Mouse (Mus musculus): ENCODE data around the gene Tas2r134.

The Tas2r134 gene

DNA sequence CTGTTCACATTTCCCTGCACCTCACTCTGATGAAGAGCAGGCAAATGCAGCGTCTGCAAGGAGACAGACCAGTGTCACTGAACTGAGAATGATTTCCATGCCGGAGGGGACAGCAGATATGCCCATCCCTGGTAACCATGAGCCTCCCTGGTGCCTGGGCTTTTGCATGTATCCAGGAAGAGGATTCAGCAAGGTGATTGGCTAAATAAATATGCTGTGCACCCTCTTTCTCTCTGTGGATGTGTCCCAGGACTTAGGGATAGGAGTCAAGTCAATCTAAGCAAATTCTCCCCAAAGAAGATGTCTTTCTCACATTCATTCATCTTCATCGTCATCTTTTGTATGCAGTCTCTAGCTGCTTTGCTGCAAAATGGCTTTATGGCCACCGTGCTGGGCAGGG lies at the start of gene Tas2r134:
Tas2r134 (plus strand) TSS at position 301 of the 400 bp plus-strand sequence.
- no peak for DNase-seq (ENCODE audit: low spot score)

DNA sequence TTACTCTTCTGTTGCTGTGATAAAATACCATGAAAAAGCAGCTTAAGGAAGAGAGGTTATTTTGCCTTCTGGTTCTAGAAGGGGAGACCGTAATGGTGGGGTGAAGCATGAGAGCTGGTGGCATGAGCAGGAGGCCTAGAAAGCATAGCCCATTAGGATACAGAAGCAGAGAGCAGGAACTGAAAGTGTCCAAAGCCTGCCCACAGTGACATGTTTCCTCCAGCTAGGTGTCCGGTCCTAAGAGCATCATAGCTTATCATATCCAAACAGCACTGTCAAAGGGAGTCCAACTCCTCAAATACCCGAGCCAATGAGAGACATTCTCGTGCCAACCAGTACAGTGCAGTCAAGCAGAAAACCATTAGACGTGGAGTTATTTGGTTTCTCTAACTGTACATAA lies 47.5 kb upstream of the Tas2r134 start:
- DNase-seq (ENCODE audit: low spot score), result no peak

DNA sequence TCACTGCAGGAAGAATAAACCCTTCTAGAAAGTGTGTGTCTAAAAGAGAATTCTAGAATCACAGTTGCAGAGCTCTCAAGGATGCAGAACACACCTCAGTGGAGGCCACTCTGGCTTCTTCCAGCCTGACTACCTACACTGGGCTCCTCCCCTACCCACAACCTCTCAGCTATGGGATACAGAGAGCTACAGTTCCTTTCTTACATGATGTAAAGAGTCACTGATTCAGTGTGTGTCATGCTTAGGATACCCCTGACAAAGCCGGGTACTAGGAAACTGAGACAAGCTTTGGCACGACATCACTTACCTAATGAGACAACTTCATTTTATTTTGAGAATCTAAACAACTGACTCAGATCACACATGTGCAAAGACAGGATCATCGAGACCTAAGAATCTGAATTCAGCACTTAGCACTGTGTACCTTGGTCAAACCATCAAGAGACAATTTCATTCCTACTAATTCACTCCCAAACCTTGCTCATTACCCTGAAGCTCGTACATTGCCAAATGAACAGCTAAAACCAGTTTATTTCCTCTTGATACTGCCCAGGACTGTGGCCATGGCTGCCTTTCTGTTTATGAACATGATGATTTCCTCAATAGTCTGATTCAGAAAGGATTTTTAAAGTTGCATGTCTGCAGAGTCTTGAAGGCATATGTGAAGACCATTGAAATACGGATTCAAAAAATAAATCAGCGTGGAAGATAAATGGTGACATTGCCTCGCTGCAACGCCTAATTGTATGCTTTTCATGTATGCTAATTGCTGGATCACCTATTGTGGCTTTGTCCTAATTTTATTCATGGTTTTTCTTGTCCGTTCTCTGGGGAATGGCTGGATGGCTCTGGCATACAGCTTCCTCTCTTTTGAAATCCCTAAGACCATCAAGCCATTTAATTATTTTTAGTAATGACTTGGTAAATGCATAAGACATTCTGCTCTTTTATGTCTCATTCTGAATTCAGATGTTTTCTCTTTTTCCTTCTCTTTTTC lies 43.0 kb upstream of the Tas2r134 start:
- DNase-seq (ENCODE audit: low spot score), result no peak

DNA sequence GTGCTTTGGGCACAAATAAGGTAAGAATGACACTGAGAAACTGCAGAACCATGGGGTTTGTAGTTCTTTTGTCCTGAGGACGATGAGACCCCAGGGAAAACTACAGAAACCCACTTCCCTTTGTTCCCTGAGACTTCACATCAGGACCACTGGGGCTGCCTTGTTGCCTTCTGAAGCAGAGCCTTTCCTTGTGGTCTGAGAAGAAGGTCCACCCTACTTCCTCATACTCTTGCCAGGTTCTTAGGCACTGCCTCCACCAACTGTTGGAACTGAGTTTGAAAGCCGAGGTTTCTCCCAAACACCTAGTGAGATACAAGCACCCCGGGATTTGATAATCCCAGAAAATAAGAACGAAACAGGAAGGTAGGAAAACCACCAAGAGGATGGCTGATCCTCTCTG lies 39.0 kb upstream of the Tas2r134 start:
- no peak for DNase-seq (ENCODE audit: low spot score)

DNA sequence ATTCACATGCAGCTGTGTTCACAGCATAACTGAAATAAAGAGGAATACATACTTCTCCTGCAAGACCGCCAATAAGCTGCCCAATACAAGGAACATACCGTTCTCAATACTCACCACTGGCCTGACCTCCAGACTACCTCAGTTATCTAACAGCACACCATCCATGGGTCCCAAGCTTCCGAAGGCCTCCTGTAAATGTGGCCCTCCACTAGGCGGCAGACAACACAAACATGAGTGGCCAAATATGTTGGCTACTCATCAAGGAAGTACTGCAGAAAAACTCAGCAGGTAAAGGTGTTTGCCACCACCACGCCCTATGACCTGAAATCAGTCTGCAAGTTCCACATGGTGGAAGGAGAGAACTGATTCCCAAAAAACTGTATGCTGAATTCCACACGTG lies 38.4 kb upstream of the Tas2r134 start:
- DNase-seq (ENCODE audit: low spot score), result no peak

DNA sequence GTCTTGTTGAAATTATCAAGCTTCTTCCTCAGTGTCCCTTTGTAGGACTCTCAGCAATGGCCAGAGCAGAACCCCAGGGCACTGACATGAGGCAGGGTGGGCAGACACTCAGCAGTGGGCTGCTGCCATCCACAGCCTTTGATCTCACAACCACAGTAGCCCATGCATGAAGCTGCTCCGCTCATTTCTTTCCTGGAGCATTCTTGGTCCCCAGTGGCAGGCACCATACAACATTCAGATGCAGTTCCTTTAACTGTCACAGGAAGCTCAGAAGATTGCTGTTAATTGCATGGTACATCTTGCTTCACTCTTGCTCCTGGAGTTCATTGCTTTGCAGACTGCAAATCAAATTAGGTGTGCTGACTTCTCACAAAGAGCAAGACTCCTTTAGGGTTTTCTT lies 37.7 kb upstream of the Tas2r134 start:
- DNase-seq (ENCODE audit: low spot score), result no peak

DNA sequence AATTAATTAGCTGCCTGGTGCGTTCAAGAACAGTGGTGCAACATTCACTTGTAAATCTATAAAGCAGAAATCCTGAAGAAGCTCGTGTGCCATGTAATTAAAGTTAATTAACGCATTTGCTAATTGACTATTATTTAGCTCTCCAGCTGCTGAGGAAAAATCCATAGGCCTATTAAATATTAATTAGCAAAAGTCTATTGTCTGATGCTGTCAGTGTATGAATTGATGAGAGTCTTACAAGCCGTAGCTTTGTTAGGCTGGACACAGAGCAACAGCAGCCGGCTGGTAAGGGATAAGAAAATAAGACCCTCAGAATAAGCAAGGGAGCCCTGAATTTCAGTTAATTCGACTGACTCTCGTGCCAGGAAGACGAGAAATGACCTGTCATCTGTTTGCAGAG lies 37.0 kb upstream of the Tas2r134 start:
- no peak for DNase-seq (ENCODE audit: low spot score)

DNA sequence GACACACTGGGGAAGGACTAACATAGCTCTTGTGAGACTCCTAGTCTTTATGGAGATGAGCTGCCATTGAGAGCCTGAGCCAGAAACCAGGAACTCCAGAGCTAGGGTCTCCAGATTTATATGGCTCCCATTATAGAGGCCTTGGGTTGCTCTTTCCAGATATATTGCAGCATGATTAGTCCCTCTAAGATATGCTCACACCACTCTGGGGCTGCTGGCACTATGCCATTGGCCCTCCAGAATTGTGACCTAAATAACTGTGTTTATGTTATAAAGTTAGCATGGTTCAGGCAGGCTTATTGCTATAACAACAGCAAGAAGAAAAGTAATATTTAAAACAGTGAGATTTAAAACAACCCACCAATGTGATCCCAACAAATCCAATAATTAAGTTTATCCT lies 35.2 kb upstream of the Tas2r134 start:
- no peak for DNase-seq (ENCODE audit: low spot score)

DNA sequence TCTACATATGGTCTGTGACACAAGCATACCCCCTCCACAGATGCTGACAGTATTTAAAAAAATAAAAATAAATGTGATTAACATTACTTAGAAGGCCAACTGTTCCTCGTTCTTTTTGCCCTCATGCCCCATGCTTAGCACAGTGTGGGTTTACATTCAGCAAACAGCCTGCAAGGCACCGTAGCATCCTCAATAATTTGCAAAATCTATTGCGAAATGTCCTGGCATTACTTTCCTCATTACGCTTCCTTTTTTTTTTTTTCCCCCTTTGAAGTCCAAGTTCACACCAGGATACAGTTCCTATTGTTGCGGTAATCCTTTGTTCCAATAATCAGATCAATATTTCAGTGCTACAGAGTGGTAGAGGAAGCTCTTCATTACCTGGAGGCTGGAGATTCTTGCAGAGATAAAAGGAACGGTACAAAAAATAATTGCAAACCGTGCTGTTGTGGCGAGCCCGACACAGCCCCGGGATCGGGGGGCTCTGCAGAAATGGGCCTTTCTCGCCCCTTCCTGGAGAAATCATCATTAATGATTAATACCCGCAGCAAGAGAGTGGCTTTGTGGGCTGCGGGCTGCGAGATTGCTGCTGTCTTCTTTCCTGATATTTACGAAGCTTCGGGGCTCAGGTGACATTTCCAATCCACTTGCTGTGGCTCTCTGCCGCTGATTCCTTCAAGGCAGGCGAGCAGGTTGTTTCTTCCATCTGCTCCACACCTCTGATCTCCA lies 27.7 kb upstream of the Tas2r134 start:
- DNase-seq (ENCODE audit: low spot score), result no peak

DNA sequence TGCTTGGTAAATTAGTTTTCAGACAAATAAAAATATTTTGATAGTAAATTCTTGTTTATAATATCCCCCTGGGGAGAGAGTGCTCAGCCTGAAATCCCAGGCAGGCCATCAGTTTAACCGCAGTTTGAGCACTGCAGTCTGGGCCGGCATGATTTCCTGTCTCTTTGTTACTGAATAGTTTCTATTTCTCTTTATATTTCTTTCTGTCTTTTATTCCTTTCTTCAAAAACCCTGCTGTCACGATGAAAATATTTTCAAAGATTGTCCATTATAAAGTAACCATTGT lies 27.2 kb upstream of the Tas2r134 start:
- no peak for DNase-seq (ENCODE audit: low spot score)

DNA sequence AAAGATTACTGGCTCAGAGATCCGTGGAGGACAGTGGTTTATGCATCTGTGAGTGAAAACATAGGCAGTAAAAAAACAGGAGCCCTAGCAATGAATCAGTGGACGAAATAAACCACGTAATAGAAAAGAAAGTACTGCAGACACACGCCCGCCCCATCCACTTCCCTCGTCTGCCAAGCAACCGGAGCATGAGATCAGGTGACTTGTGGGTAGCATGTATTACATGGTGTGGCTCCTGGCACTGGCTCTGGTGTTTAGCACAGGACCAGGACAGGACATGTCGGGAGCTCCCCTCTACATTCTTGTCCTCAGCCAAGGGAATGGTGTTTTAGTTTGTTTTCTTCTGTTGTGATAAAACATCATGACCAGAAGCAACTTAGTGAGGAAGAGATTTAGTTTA lies 26.4 kb upstream of the Tas2r134 start:
- no peak for DNase-seq (ENCODE audit: low spot score)

DNA sequence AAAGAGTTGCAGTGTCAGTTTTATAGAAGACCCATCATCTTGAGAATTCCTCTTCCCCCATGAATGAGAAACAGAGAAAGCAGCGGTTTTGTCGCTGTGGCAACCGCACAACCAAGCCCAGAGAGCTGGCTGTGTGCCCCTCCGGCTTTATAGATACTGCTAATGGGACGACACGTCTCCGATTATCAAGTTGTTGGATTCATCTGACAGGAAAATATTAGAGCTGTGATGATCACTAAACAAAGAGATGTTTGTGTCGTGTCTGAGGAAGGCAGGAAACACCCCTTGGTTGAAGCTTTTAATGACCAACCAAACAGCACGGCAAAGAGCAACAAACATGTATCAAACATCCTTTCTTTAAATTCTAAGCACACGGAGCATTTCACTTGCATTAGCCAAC lies 17.0 kb upstream of the Tas2r134 start:
- DNase-seq (ENCODE audit: low spot score), result no peak

DNA sequence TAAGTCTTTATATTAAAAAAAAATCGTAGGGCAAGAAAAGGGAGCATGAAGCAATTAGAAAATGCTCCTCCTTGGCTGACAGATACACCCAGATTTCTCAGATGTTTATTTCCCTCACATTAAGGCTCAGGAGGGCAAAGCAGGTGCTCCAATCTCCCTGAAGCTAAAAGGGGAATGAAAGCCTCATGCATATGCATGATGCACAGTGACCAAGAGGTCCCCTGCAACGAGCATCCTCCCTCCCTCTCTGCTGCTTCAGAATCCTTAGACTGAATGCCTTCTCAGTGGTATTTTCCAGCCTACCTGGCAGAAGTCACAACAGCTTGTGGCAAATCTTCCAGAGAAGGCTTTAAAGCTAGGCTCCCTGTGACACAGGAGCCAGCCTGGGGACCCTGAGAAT lies 16.4 kb upstream of the Tas2r134 start:
- no peak for DNase-seq (ENCODE audit: low spot score)

DNA sequence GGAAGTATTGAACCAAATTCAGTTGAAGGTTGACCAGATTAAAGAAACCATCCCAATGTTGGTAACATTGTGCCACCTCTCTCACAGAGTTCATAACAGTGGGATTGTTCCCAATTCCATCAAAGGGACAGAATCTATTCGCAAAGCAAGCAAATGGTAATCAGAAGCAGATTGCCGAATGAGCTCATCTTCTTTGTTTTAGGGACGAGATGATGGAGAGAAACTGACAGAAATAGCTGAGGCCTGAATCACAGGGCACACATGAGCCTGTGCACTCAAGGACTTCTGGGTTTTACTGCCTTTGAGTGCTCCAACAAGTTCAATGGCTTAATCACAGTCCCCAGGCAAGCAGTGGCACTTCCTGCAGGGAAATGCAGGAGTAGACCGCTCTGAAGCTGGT lies 13.6 kb upstream of the Tas2r134 start:
- no peak for DNase-seq (ENCODE audit: low spot score)

DNA sequence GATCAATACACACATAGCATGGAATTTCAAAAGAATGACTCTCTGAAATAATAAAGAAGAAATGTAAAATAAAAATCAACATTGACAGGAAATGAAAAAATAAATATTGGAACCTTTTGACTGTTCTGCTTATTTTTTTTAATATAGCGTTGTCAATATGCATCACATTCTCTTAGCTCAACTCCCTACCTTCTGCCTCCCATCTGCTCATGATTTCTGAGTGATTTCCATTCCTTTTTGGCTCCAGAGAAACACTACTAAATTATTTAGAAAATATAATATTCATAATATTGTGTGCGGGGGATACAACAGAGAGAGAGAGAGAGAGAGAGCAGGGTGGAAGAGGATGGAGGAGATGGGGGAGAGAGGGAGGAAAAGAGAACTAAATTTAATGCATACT lies 5.4 kb upstream of the Tas2r134 start:
- DNase-seq (ENCODE audit: low spot score), result no peak

DNA sequence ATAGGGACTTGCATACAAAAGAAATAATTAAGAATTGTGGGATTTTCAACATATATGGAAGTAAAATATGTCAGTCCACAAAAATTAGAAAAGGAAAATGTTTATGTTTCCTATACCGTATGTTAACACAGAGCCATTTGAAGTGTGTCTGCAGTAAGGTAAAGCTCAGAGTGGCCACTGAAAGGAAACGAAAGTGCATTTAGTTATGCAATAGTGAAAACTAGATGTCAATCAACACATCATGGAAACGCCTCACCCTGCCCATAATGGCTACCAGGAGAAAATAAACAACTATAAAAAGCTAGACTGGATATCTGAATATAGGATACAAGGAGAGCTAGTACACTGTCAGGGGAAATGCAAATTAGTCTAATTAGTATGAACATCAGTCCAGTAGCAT lies 1.3 kb upstream of the Tas2r134 start:
- DNase-seq (ENCODE audit: low spot score), result no peak

DNA sequence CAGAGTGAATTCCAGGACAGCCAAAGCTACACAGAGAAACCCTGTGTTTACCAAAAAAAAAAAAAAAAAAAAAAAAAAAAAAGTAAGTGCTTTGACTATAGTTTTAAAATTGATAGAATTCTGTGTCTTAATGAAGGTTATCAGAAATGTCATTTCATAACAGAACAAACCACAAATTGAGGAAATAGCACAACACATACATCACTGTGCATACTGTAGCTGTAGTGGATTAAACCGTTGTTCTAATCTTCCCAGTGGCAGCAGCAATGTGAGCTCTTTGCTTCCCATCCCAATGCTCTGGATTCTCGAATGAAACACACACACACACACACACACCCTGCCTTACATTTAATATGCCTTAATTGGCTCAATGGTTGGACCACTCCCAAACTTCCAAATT lies 4.1 kb downstream of the Tas2r134 start:
- no peak for DNase-seq (ENCODE audit: low spot score)

DNA sequence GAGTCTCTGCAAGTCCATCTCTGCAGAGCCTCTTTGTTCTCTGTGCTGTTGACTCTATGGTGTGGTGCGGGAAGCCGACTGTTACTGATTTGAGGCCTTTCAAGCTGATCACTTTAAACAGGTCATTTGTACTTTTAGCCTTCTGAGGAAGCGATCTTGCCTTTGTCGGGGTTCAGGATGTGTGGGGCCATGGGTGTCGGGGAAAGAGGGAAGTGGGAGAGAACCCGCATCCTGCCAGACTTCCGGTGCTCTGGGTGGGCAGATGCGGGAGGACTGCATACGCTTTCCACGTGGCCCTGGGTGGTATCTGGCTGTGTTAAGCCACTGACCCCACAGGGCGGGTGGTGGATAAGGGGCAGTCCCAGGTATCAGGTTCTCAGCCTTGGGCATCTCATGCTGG lies 10.4 kb downstream of the Tas2r134 start:
- DNase-seq (ENCODE audit: low spot score), result no peak

DNA sequence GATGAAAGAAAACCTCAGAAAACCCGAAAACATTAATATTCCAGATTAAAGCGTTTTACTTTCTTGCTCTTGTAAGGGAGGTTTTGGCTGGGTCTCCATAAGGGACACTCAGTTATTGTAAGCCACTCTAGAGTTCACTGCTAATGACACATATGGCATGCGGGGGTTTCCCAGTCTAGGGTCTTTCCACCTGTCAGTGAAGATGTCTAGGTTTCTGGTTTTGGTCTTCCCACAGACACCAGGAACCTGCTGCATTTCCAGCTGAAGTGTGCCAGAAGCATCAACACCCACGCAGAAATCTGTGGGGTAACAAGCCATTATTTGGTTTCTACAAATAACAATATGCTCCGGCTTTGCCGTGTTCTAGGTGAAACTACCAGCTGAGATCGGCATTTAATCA lies 14.3 kb downstream of the Tas2r134 start:
- DNase-seq (ENCODE audit: low spot score), result no peak

DNA sequence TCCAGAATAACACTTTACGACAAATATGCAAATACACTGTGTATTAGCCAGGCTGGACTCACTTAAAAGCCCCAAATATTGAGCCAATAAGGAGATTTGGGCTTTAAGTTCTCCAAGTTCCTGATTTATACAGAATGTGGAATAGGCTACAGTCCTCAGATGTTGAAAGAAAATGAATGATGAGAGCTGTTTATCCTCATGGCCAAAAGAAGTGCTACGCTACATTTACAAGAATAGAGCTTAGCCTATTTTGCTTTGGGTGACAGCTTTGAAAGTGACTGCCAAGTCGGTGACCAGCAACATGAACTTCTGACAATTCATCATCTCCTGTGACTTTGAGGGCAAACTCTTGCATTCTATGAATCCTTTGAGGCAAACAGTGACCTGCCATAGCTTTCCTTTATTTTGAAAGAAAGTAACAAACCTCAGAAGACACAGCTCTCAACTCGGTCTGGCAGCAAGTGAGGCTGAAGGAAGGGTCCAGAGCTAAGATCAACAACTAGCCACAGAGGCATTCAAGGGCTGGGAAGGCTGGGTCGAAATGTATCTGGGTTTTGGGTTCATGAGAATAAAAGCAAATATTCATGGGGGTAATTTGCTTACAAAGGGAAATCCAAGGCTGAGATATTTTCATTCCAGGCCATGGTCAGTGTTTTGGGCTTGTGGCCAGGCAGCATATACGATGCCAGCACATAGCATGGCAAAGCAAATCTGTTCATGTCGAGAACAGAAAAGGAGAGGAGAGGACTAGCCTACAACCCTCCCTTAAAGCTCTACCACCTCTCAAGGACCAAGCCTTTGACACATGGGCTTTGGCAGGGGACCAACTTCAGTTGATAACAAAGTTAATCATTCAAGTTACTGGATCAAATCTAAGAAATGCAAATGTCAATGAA lies 16.2 kb downstream of the Tas2r134 start:
- no peak for DNase-seq (ENCODE audit: low spot score)

DNA sequence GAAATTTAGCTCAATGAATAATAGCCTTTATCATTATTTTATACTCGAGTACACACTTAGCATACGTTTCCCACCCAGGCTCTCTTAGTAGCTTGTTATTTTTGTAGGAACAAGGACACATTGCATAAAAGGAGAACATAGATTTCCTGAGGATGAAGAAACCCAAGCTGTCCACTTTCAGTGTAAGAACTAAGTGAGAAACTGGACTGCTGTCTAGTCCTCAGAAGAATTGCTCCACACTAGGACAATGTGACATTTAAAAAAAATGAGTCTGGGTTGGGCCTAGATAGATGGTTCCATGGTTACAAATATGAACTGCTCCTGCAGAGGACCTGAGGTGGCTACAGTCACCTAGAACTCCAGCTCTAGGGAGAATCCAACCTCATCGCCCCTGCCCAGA lies 20.7 kb downstream of the Tas2r134 start:
- no peak for DNase-seq (ENCODE audit: low spot score)

DNA sequence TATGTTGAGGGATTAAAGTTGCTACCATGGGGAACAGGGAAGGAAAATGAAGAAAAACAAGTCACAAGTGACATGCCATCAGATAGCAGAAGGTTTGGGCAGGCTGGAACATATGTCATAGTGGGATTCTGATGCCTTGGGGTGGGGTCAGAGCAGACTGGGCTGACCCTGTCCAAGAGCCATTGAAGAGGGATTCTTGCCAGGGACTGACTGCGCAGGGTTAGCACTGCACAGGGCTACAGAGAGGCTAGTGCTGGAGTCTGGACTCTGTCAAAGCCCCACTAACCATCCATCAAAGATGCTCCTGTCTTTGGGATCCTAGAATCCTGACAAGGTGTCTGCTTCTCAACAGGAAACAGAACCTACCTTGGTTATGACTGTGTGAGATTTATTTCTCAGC lies 22.6 kb downstream of the Tas2r134 start:
- DNase-seq (ENCODE audit: low spot score), result no peak

DNA sequence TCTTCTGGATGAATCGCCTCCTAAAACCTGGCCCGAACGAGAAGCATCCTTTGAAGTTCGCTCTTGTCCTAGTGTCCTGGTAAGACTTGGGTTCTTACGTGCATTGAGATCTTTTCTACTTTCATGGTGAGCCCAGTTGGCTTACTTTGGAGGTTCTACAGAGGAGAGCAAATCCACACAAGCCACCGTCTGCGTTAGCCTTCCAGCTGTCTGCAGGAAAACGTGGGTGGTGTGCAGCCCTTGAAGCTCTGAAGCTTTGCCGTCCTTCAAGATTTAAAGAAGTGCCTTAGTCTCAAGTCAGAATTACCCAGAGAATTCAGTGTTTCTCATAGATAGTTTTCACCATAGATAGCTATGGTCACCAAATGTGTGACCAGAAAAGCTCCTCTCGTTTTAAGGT lies 24.8 kb downstream of the Tas2r134 start:
- no peak for DNase-seq (ENCODE audit: low spot score)
